Mouse (Mus musculus) liver, postnatal 0 days (tissue): ENCODE results near the gene Lsp1. TPM values are rescaled to one million over a fixed set of nuclear protein-coding genes. Genes with fewer than 3 reads are reported as not detected.

ENCODE experiments used
- ATAC-seq: fragments of 200-750 bp; cut with Nextera tagmentation; 2 replicates; pipeline ENCODE4 v1.8.0; 2017; ENCODE audit warnings: mild to moderate bottlenecking, moderate library complexity
- DNase-seq: peaks from one replicate; pipeline ENCODE4 v3.0.0-alpha.2; 2016
- H3K27ac ChIP-seq: fragments of 300-500 bp; sonication (generic); 2 replicates; pipeline ENCODE4 v1.5.1; 2014; ENCODE audit warnings: antibody characterized with exemption, moderate library complexity, mild to moderate bottlenecking, low read depth
- H3K27me3 ChIP-seq: fragments of 300-500 bp; sonication (generic); 2 replicates; pipeline ENCODE4 v1.6.1; 2014; ENCODE audit warnings: low read length, control low read depth, mixed read lengths; ENCODE audit not compliant: insufficient read depth
- H3K36me3 ChIP-seq: fragments of 300-500 bp; sonication (generic); replicated peaks from 2 replicates; pipeline ENCODE4 v1.6.1; 2014; ENCODE audit warnings: mild to moderate bottlenecking, control low read depth, low read length, moderate library complexity, mixed read lengths; ENCODE audit not compliant: insufficient read depth
- H3K4me1 ChIP-seq: fragments of 300-500 bp; sonication (generic); 2 replicates; pipeline ENCODE4 v1.6.1; 2014; ENCODE audit warnings: antibody characterized with exemption, mild to moderate bottlenecking, control low read depth; ENCODE audit not compliant: insufficient read depth
- H3K4me2 ChIP-seq: fragments of 300-500 bp; sonication (generic); 2 replicates; pipeline ENCODE4 v1.6.1; 2014; ENCODE audit warnings: low read depth, mild to moderate bottlenecking, low read length, moderate library complexity, mixed read lengths
- H3K4me3 ChIP-seq: fragments of 300-500 bp; sonication (generic); 2 replicates; pipeline ENCODE4 v1.5.1; 2014; ENCODE audit warnings: low read depth, low read length
- H3K9ac ChIP-seq: fragments of 300-500 bp; sonication (generic); replicated peaks from 2 replicates; pipeline ENCODE4 v1.6.1; 2014; ENCODE audit warnings: mild to moderate bottlenecking, moderate library complexity
- H3K9me3 ChIP-seq: fragments of 300-500 bp; sonication (generic); 2 replicates; pipeline ENCODE4 v1.6.1; 2016; ENCODE audit warnings: mild to moderate bottlenecking, control low read depth, low read length, mixed read lengths
- CTCF ChIP-seq: sonication (generic); IDR thresholded peaks from 2 replicates; pipeline ENCODE4 v1.5.1; 2016; ENCODE audit warnings: antibody characterized with exemption, low read depth
- EP300 ChIP-seq: IDR thresholded peaks from 2 replicates; pipeline ENCODE4 v1.6.1; 2016; ENCODE audit warnings: antibody characterized with exemption, low read depth, mild to moderate bottlenecking
- WGBS: fragments of 180-500 bp; shearing (Covaris S2); extraction: QIAGEN DNeasy Blood & Tissue Kit; methylation state at CpG from one replicate; pipeline ENCODE4 v1.1.7; 2014; ENCODE audit not compliant: insufficient replicate concordance; 5-methylcytosine and 5-hydroxymethylcytosine counted together
- polyA plus RNA-seq: library from polyadenylated mRNA; unstranded; fragments of >200 nt; fragmentation: Nextera tagmentation; extraction: Ambion mirVana; gene quantifications from 2 replicates; pipeline ENCODE4 v1.2.1, GENCODE M21; 2015

Gene Lsp1
- polyA plus RNA-seq, 1 experiment from 2014 or later = 31.5 TPM

- Histone ChIP-seq H3K9ac (no peak overlapping the region), H3K27me3 (no peaks in the 10 kb centered on the region), H3K4me3 (no peak overlapping the region), H3K27ac (no peak overlapping the region), H3K4me2 (no peak overlapping the region), H3K36me3 (no peaks in the 10 kb centered on the region), H3K9me3 (no peaks in the 10 kb centered on the region), H3K4me1 (no peaks in the 10 kb centered on the region; the same call in 1 of the 2 replicates)
- TF ChIP-seq CTCF = no peak
- no peak for TF ChIP-seq EP300
- no peak for DNase-seq
- no peak for ATAC-seq
- WGBS = 52% methylated on average over 2 of the region's 2 CpGs
These were observed 45.3 kb downstream of the Lsp1 start for GRCm38 (mm10) chr7:142505942-142506341.

- DNase-seq (no peak), ATAC-seq (no peak)
- H3K4me2 ChIP-seq = no peak overlapping the region
- H3K36me3 ChIP-seq = no peaks in the 10 kb centered on the region
- H3K9ac ChIP-seq = no peak overlapping the region
- TF ChIP-seq EP300 (no peak), CTCF (no peak)
- no peaks in the 10 kb centered on the region for H3K9me3 ChIP-seq
- H3K4me1 ChIP-seq = no peaks in the 10 kb centered on the region; the same call in 1 of the 2 replicates
- WGBS = 45% methylated on average over 4 of the region's 4 CpGs
- H3K4me3 ChIP-seq = no peak overlapping the region
- no peak overlapping the region for H3K27ac ChIP-seq
- H3K27me3 ChIP-seq = no peaks in the 10 kb centered on the region
These were observed 45.9 kb downstream of the Lsp1 start for GRCm38 (mm10) chr7:142506501-142506900.

GRCm38 (mm10) chr7:142507453-142507852 is 46.8 kb downstream of the Lsp1 start:
- TF ChIP-seq CTCF = no peak
- TF ChIP-seq EP300 = no peak
- no peak overlapping the region for H3K9ac ChIP-seq
- H3K36me3 ChIP-seq = no peaks in the 10 kb centered on the region
- ATAC-seq (no peak), DNase-seq (no peak)
- H3K27me3 ChIP-seq = no peaks in the 10 kb centered on the region
- H3K4me2 ChIP-seq = no peak overlapping the region
- no peaks in the 10 kb centered on the region; the same call in 1 of the 2 replicates for H3K4me1 ChIP-seq
- 85% methylated on average over 9 of the region's 9 CpGs for WGBS
- H3K27ac ChIP-seq = no peak overlapping the region
- no peaks in the 10 kb centered on the region for H3K9me3 ChIP-seq
- no peak overlapping the region for H3K4me3 ChIP-seq

GRCm38 (mm10) chr7:142509518-142509917 is 48.9 kb downstream of the Lsp1 start:
- no peaks in the 10 kb centered on the region for H3K9me3 ChIP-seq
- H3K27ac ChIP-seq = no peak overlapping the region
- H3K27me3 ChIP-seq = no peaks in the 10 kb centered on the region
- TF ChIP-seq EP300 = no peak
- TF ChIP-seq CTCF = no peak
- no peak for ATAC-seq
- no peak overlapping the region for H3K4me2 ChIP-seq
- WGBS = 64% methylated on average over 14 of the region's 14 CpGs
- H3K4me3 ChIP-seq = no peak overlapping the region
- no peak for DNase-seq
- H3K36me3 ChIP-seq = no peaks in the 10 kb centered on the region
- H3K4me1 ChIP-seq = no peaks in the 10 kb centered on the region; the same call in 1 of the 2 replicates
- H3K9ac ChIP-seq = no peak overlapping the region

GRCm38 (mm10) chr7:142510021-142510777 is 49.6 kb downstream of the Lsp1 start:
- WGBS = 49% methylated on average over 12 of the region's 12 CpGs
- TF ChIP-seq CTCF (no peak), EP300 (no peak)
- Histone ChIP-seq H3K9me3 (no peaks in the 10 kb centered on the region), H3K4me3 (no peak overlapping the region), H3K4me1 (no peaks in the 10 kb centered on the region; the same call in 1 of the 2 replicates), H3K36me3 (no peaks in the 10 kb centered on the region), H3K27me3 (no peaks in the 10 kb centered on the region), H3K9ac (no peak overlapping the region), H3K4me2 (no peak overlapping the region), H3K27ac (no peak overlapping the region)
- DNase-seq = no peak
- no peak for ATAC-seq

- Histone ChIP-seq H3K27ac (no peak overlapping the region), H3K36me3 (no peaks in the 10 kb centered on the region)
- TF ChIP-seq EP300 = no peak
- TF ChIP-seq CTCF = no peak
These were observed 53.4 kb downstream of the Lsp1 start for GRCm38 (mm10) chr7:142514048-142514447.

More at GRCm38 (mm10) chr7:142514048-142514447, 53.4 kb downstream of the Lsp1 start:
- no peaks in the 10 kb centered on the region for H3K27me3 ChIP-seq
- H3K9me3 ChIP-seq = no peaks in the 10 kb centered on the region
- WGBS = 73% methylated on average over 4 of the region's 4 CpGs
- H3K4me1 ChIP-seq = no peaks in the 10 kb centered on the region; the same call in 1 of the 2 replicates
- H3K9ac ChIP-seq = no peak overlapping the region
- H3K4me3 ChIP-seq = no peak overlapping the region
- no peak for DNase-seq
- ATAC-seq = no peak
- no peak overlapping the region for H3K4me2 ChIP-seq
